Mouse (Mus musculus) spleen, embryonic (tissue): ENCODE measurements at regions not wholly inside any gene's neighbourhood (a gene's known extent, or its start where the extent isn't known, plus 50 kb on each side); places are given as distances from the start of the nearest gene placed in this dataset.
"Not testable (repeated sequence)": the region's sequence is repeated elsewhere in the genome, so short reads cannot be mapped to it uniquely, and the experiment has no call there.

Source experiments
- CTCF ChIA-PET: fragments of 350-600 bp; sonication (Branson Sonifier 250); formaldehyde crosslinking; loops from one replicate; lab custom pipeline; 2022; lab: Charles Lee

DNA sequence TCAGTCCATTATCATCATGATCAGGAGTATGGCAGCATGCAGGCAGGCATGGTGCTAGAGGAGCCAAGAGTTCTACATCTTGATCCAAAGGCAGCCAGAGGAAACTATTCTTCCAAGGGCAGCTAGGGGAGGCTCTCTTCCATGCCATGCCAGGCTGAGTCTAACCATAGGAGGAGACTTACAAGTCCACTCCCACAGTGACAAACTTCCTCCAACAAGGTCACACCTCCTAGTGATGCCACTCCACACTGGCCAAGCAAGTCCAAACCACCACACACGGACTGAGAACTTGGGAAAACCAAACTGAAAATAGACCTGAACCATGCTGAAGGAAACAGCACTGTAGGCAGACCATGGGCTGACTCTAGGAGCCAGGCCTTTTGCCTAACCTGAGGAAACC is 197.4 kb downstream of the Prex1 start:
- CTCF ChIA-PET: no interaction called here

DNA sequence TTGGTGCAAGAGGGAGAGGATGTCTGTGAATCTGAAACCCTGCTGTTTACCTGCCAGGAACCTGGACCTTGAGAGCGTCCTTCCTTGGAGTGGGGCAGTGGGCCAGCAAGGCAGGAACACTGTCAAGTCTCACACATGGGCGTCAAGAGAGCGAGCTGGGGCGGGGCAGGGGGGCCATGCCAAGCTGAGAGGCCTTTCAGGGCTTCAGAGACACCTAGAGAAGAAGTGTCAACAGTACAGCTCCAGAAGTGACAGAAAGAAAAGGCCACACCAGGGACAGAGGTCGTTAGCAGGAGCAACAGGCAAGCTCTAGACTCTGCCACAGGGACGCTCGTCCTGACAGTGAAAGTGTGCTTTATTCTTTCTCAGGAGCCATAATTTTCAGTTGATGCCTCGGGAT is 199.0 kb downstream of the Prex1 start:
- CTCF ChIA-PET: no interaction called here

DNA sequence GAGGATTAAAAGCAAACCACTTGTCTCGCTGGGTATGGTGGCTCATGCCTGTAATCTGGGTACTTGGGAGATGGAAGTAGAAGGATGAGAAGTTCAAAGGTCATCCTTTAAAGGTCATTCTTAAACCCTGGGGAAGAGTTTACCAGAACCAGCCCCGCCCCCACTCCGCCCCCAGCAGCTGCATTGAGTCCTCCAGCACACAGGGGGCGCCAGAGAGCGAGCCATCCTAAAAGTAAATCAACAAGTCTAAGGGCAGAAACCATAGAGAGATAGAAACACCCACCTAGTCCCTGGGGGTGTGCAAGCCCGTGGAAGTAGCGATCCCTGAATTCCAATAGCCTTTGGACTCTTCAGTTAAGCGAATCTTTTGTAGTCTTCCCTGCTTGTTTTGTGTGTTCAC is 201.1 kb downstream of the Prex1 start:
- CTCF ChIA-PET: no interaction called here

DNA sequence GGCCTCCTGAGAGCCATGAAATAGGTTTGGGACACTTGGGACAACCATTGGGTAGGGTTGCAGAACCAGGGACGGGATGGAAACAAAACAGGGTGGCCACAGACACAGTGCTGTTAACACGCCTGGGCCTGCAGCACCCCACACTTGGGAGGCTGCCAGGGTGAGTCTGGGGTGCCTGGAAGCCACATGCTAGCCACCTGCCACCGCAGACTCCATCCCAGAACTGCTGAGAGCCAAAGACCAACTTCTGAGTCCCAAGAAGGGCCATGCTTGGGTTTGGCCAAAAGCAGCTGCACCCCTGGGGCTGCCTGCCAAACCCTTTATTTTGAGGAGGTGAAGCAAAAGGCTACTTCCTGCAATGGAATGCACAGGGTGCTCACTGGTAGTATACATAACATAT is 202.2 kb downstream of the Prex1 start:
- CTCF ChIA-PET: not testable (repeated sequence)

DNA sequence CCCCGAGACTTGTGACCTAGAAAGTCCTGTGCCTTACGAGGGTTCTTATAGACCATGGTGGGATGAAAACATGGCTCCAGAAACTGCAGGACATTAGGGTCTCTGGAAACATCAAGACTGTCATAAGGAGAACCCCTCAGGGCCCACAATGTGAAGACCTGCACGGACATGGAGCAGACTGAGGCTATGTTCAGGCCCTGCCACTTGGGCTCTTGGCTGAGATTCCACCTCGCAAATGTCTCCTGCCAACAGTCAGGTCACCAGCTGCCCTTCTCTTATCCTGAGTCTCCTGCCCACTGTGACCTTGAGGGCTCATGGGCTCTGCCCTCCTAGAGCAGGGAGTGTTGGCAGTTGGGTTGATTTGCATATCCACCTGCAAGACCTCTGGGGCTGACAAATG is 202.9 kb downstream of the Prex1 start:
- CTCF ChIA-PET: no interaction called here

DNA sequence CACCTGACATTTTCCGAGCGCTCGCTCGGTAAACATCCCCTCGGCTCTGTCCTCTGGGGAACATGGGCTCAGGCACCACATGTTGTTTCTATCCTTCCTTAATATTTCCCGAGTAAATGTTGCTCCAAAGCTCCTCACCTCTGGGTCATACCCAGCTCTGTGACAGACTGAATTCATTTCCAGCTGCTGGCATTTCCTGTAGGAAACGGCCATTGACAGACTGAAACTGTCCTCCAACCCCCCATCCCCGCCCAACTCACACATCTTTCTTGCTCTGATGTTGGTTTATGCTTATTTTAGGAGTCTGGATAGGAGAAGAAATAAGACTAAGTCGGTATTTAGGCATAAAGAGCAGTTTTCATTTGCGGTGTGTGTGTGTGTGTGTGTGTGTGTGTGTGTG is 204.0 kb downstream of the Prex1 start:
- CTCF ChIA-PET: no interaction called here

DNA sequence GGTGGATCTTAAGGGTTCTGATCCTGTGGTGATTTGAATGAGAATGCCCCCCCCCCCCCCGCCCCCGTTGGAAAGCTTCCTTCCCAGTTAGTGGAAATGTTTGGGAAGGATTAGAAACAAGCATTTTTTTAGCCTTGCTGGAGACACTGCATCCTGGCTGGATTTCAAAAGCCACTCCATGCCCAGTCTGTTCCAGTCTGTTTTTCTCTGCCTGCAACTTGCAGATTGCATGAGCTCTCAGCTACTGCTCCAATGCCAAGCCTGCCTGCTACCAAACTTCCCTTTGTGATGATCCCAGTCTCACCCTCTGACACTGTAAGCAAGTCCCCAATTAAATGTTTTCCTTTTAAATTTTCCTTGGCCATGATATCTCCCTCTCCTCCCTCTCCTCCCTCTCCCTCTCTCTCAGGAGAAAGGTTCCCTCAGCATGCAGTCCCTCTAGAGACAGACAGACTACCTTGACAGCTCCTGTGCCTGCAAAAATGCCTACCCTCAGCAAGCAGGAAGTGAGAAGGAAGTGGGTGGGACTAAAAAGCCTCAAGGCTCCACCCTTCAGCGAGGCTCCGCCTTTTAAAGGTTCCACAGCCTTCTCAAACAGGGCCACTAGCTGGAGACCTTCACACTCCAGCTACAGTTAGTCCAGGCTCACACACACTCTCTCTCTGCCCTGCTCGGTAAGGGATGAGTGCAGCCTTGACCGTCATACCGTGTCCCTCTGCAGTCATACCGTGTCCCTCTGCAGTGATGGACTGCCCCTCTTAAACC is 204.8 kb downstream of the Prex1 start:
- CTCF ChIA-PET: no interaction called here

DNA sequence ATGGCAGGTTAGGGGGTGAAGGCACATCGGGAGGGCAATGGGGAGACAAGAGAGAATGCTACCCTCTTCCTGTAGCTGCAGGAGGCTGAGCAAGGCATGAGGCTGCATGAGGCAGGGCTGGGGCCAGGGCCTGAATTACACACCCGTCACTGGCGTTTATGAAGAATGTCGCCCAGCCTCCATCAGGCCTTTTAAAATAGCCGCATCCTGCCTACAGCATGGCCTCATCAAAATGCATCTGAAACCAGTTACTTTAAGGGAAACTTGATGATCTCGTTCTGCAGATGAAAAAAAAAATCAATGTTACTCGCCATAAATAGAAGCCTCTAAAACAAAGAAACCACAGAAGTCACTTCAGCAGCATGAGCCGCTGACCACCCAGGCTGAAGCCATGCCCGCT is 208.3 kb downstream of the Prex1 start:
- CTCF ChIA-PET: no interaction called here

DNA sequence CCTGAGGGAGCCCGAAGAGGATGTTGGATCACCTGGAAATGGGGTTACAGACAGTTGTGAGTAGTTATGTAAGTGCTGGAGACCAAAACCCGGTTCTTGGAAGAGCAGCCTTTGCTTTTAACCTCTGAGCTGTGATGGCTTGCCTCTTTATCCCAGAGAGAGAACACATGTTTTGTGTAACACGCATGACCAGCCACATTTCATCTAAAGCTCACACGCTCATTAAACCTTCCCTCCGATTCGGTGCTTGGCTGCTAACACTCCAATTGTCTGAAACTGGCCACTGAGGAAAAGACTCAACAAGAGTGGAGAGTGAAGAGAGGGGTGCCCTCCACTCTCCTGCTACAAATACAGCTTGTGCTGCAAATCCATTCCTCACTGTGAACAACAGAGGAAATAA is 210.0 kb downstream of the Prex1 start:
- CTCF ChIA-PET: no interaction called here

DNA sequence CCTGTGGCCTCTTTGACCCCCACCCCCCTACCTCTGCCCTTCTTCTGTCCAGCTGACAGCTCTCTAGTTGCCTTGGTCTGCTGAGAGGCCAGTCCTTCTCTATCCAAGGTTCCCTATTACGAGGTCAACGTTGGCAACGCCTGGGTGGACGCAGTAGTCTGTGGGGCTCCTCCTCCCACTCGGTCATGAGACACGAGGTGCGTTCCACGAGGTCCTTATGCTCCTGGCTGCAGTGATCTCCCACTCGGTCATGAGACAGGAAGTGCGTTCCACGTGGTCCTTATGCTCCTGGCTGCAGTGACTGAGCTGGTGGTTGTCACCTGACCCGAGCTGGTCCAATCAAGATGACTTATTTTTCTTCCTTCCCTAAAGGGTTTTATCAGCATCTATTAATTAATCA is 220.7 kb downstream of the Prex1 start:
- CTCF ChIA-PET: no interaction called here

DNA sequence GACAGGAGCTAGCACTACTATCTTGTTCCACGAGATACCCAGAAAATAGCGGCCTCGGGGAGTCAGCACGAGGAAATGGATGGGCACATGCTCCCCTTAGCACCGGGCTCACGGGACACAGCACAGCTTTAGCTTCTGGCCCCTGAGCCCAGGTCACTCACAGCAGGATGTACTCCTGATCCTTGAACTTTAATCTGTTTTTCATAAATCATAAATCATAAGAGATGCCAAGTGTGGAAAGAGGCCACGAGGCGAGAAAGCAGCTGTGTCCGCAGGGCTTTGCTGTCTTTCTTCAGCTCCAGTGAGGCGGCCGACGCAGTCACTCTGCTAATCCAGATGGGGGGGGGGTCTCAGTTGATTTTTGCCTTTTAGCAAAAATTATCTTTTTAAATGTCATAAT is 221.2 kb downstream of the Prex1 start:
- CTCF ChIA-PET: no interaction called here

DNA sequence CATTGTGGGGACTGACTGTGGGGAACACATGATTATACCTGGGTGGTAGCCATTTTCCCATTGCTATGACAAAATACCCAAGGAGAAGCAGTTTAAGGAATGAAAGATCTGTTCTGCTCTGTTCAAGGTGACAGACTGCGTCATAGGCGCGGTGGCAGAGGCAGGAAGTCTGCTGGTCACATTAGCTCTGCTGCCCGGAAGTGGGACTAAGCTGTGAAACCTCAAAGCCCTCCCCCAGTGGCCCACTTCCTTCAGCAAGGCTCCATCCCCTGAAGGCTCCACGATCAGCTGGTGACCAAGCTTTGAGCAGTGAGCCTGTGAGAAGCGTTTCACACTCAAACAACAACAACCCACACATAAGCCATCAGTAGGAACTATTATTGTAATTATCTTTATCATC is 221.8 kb downstream of the Prex1 start:
- CTCF ChIA-PET: no interaction called here

DNA sequence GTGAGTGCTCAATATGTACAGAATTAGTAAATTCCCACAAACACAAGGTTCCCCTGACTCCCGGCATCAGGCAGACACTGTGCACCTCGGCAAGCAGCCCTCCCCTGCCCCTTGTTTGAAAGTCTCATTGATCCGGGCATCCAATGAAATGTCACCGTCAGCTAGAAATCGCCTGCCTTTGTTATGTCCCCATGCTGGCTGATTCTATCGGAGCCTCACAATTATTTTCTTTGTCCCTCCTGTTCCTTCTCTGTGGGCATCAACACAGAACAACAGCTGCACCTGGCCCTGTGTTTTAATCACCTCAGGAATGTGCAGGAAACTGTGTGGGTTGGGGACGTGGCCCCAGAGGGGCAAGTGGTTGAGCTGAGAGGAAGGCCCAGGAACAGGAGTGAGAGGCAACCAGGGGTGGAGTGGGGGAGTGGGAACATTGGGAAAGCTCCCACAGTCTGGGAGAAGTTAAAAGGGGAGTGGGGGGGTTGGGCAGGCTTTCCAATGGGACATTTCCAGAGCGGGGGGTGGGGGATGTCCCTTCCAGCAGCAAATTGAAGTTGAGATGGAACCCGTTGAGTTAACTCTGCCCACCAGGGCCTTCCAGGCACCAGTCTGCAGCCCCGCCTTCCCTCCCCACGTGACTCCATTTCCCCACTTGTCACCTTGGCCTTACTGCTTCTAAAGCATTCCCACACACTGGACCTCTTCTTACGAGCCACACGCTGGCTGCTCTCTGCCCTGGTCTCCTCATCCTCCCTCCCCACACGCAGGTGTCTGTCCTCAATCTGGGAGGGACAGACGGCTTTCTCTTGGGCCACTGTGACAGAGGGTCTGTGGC is 224.4 kb downstream of the Prex1 start:
- CTCF ChIA-PET: no interaction called here

DNA sequence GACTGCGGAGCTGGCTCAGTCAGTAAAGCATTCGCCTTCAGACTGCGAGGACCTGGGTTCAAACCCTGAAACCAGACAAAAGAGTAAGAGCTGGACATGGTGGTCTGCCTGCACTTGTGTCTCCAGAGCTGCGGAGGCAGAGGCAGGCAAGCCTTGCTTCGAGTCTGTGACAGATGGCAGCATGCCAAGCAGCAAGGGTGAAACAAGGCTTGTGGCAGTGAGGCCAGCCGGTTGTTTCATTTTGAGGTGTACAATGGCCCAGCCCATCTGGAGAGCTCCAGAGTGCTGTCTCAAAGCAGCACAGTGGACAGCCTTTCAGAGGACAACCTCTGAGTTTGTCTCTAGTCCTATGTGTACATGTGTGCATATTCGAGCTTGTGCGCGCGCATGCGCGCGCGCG is 225.9 kb downstream of the Prex1 start:
- CTCF ChIA-PET: no interaction called here

DNA sequence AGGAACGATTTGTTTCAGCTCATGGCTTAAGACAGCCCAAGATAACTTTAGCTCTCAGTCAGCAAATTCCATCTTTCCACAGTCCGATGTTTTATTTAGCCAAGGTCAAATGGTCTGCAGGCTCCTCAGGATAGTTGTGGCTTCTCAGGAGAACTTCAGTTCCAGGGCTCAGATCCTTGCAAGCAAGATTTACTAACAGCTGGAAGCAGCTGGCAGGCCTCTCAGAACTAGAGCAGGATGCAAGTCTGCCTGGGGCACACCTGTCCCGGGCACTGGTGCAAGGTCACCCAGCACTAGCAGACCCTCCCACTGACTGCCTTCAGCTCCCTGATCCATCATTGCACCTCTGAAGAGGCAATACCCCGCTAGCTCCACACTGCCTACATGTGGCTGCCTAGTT is 227.8 kb downstream of the Prex1 start:
- CTCF ChIA-PET: no interaction called here

DNA sequence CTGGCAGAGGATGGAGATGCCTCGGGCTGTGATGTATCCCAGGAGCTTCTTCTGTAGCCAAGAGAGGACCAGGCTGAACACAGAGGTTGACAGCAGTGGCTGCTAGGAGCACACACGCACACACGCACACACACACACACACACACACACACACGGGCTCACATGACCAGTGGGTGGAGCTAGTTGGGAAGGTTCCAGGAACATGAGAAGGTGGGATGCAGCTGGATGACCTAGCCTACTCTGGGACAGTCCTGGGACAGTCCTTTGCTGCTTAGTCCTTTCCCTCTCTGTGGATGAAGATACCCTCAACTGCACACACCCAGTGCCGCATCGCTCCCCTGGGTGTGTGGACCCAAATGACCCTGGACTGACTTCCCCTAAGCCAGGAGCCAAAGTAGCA is 228.3 kb downstream of the Prex1 start:
- CTCF ChIA-PET: no interaction called here

DNA sequence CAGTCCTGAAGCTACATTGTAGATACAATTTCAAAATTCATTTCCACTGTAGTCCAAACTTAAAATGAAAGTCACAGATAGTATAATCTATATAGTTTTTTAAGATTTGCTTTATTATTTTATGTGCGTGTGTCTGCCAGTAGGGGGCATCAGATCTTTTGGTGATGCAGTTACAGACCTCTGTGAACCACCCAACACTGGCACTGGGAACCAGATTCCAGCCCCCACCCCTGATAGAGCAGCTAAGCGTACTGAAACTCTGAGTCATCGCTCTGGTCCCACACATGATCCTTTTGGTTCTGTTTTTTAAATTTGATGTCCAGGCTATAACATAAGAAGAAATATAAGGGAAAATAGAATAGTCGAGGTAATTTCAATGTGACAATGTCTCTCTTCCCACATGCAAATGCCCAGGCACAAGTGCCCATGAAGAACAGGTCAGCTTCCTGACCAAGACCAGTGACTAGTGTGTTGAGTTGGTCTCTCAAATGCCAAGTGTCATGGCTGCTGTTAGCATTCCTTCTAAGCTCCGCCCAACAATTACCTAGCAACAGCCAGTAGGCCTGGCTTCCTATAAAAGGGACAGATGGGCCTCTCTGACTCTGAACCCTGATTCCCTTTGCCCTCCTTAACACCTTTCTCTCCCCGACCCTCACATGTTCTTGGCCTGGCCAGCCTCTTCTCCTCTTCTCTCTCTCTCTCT is 229.9 kb downstream of the Prex1 start:
- CTCF ChIA-PET: no interaction called here

DNA sequence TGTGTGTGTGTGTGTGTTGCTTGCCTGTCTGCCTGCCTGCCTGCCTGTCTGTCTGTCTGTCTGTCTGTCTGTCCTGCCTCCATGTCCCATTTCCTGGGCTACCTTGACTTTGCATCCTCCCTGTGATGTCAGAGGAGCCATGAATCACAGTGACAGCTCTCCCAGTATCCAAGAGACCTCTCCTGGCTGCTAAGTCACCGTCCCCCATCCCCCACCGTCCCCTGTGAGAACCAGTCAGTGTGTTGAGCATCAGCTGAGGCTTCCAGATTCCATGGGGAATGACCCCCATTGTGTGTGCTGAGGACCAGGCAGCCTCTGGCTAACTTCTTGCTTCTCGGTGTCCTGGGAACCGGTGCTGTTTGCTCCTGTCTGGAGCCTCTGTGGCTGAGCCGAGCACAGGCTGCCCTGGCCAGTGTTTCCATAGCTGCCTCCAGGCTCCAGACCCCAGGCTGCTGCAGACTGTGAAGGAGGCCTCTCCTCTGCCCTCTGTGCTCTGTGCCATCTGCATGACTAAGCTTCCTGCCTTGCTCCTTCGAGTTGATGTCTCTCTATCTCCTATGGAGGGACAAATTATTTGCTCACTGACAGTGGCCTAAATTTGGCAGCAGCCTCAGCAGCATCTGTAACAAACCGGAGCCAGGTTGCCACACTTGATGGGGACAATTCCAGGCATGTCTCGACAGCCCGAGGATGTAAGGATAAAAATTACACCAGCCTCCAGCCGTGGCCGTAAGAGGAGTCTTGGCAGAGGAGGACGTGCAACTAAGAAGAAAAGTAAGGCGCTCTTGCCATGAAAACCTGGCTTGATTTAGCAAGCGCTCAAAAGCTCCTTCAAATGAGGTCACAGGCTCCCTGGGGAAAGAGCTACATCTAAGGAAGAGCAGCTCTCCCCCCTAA is 230.7 kb downstream of the Prex1 start:
- CTCF ChIA-PET: no interaction called here

DNA sequence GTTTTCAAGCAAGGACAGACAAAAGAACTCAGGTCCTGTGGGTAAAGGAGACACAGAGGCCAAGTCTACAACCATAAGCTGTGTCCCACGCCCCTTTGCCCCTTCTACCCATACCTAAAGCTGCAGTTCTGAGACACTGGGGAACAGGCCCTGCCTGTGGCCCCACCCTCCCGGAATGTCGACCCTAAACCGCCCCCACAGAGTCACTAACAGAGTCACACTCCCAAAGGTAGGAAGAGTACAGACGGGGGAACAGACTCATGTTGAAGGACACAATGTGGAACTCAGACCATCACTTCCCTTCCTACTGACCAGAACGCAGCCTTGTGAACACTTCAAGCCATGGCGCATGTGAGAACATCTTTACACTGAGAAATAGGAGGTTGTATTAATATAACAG is 231.9 kb downstream of the Prex1 start:
- CTCF ChIA-PET: no interaction called here

DNA sequence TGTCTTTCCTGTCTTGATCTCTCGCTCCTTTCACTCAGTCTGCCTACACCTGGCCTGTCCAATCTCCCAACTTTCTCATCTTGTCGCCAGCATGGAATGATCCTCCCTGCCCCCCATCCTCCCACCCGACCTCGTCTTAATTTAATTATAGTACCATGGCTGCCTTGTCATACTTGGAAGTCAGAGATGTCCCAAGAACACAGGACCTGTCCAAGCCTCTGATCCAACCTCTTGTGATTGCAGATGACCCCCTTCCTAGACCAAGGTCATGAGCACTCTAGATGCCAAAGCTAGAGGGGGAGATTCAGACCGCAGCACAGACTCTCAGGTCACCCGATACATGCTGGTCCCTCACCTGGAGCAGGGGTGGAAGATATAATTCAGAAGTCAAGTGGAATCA is 232.3 kb downstream of the Prex1 start:
- CTCF ChIA-PET: no interaction called here

DNA sequence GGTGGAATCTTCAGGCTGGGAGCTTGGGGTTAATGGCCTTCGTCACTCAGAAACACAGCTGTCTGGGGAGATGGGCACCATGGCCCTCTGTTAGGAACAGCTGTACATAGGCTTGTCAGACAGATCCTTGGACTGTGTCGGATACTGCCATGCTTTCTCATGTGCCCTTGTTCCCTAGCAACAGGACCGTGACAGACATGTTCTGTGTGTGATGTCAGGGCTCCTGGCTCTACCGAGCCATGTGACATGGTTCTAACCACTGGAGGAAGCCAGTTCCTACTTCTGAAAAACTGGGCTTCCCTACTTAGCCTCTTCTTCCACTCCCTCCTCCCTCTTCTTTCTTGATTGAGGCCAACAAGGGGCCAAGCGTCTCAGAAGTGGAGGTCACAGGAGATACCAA is 232.7 kb downstream of the Prex1 start:
- CTCF ChIA-PET: no interaction called here

DNA sequence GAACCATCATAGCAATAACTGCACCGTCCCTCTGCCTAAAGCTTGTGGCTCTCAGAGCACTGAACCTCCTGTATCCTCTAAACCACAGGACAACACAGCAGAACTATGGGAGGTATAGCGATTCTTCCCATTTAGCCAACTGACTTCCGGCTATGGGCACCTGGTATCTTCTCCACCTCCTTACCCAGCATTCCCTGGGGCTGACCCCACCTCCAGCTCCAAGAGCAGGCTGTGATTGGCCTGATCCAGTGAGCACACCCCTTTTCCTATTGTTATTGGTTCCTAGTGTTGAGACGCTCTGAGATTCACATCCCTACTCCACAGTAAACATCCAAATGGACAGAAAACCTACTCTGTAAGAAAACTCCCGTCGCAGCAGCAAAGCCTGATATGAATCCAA is 236.7 kb downstream of the Prex1 start:
- CTCF ChIA-PET: no interaction called here
